Mouse (Mus musculus) forebrain, embryonic 10.5 days (tissue): ENCODE measurements around the gene Gli1. TPM values are rescaled to one million over a fixed set of nuclear protein-coding genes. Genes with fewer than 3 reads are reported as not detected.
A peak's percentile ranks its signal among the peaks of the same experiment; 100 is the strongest.

Experiments used
- DNase-seq: peaks from one replicate; pipeline ENCODE4 v3.0.0-alpha.2; 2017; ENCODE audit warnings: low spot score; ENCODE audit errors: extremely low spot score
- H3K27ac ChIP-seq: fragments of 300-500 bp; sonication (generic); 2 replicates; pipeline ENCODE4 v1.5.1; 2016; ENCODE audit warnings: mild to moderate bottlenecking
- H3K27me3 ChIP-seq: fragments of 300-500 bp; sonication (generic); 2 replicates; pipeline ENCODE4 v1.6.1; 2016; ENCODE audit warnings: mild to moderate bottlenecking; ENCODE audit not compliant: poor library complexity, severe bottlenecking
- H3K36me3 ChIP-seq: fragments of 300-500 bp; sonication (generic); replicated peaks from 2 replicates; pipeline ENCODE4 v1.6.1; 2016; ENCODE audit warnings: mild to moderate bottlenecking, moderate library complexity
- H3K4me1 ChIP-seq: fragments of 300-500 bp; sonication (generic); 2 replicates; pipeline ENCODE4 v1.6.1; 2016
- H3K4me3 ChIP-seq: fragments of 300-500 bp; sonication (generic); 2 replicates; pipeline ENCODE4 v1.5.1; 2016; ENCODE audit warnings: mild to moderate bottlenecking, moderate library complexity
- H3K9me3 ChIP-seq: fragments of 300-500 bp; sonication (generic); 2 replicates; pipeline ENCODE4 v1.6.1; 2016; ENCODE audit warnings: mild to moderate bottlenecking, moderate library complexity
- WGBS: fragments of 180-500 bp; shearing (Covaris S2); methylation state at CpG from one replicate; pipeline ENCODE4 v1.1.7; 2016; 5-methylcytosine and 5-hydroxymethylcytosine counted together
- polyA plus RNA-seq: library from polyadenylated mRNA; unstranded; fragments of >200 nt; fragmentation: Nextera tagmentation; extraction: Ambion mirVana; gene quantifications from 2 replicates; pipeline ENCODE4 v1.2.1, GENCODE M21; 2016

The Gli1 gene
- polyA plus RNA-seq, 1 experiment from 2014 or later: 7.0 TPM

DNA sequence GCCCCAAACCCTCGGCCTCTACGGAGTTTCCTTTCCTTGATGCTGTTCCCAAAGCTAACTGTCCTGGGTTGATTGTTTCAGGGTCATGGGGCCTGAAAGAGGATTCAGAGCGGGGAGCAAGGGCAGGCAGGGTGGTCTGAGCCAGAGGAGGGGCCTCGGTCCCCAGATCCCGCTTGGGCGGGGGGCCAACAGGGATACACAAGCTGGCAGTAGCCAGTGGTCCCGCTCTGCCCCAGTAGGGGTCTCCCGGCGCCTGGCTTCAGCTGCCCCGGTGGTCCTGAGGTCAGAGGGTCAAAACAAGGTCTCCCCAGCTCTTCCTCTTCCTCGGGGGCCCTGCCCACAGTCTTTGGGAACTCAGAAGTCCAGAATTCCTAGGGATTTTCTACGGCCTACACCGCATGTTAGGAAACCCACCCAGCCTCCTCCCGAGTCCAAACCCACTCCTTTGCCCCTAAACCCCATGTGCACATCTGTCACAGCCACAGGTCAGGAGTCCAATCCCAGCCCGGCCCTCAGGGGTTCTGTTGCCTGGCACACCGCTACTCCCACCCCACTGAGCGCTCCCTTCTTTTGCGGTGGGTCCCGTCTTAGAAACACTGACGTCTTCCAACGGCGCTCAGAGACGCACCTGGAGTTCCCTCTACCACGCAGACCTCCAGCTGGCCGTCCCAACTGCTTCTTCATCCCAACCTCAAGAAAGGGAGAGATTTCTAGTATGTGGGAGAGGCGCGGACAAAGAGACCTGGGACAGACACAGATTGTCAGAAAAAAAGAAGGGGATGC is 1.0 kb downstream of the Gli1 start:
- DNase-seq: peak; percentile 78
- Histone ChIP-seq H3K27me3 (peaks cover 57% of the 10 kb centered on the region), H3K4me3 (peak overlapping the region; percentile 58), H3K9me3 (no peaks in the 10 kb centered on the region), H3K4me1 (peaks cover 42% of the 10 kb centered on the region), H3K36me3 (peaks cover 23% of the 10 kb centered on the region), H3K27ac (peak overlapping the region; percentile 91)
- WGBS: under 1% methylated on average over 27 of the region's 27 CpGs

DNA sequence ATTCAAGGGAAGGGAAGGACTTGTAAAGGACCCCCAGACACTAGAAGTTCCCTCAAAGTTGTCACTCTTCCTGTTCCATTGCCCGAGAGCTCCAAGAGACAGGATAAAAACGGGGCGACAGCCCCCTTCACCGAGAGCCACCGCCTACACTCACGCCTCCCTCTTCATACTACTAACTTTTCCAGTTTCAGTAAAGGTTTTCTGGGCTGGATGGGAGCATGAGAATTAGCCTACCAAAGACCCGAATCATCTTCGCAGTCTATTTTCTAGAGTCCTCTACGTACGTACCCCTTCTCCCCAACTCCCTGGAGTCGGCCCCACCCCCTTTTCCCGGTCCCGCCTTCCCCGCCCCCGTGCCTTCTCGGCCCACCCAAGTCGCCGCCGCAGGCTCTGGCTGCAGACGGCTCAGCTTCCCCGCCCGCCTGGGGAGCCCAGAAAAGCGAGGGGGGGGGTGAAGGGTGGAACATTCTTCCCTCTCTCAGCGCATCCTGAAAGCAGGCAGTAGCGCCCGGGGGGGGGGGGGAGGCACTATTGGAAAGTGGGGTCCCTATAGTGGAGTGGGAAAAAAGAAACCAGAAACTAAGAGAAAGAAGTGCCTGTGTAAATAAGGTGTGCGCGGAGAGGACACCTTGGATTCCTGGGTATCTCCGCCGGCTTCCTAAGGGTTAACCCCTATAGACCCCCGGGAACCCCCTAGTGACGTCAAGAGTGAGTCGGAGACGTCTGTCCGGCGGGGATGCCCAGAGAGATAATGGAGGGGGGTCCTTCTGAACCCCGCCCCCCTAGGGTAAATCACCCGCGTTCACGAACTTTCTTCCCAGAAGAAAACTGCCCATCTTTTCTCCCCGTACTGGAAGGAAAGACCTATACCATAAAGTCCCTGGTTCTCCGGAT is 1.8 kb downstream of the Gli1 start:
- Histone ChIP-seq H3K27me3 (peaks cover 57% of the 10 kb centered on the region), H3K27ac (peak overlapping the region; percentile 91), H3K4me3 (peak overlapping the region; percentile 58), H3K4me1 (peaks cover 42% of the 10 kb centered on the region), H3K36me3 (peaks cover 27% of the 10 kb centered on the region), H3K9me3 (no peaks in the 10 kb centered on the region)
- peak; percentile 81 for DNase-seq
- WGBS: under 1% methylated on average over 41 of the region's 42 CpGs

DNA sequence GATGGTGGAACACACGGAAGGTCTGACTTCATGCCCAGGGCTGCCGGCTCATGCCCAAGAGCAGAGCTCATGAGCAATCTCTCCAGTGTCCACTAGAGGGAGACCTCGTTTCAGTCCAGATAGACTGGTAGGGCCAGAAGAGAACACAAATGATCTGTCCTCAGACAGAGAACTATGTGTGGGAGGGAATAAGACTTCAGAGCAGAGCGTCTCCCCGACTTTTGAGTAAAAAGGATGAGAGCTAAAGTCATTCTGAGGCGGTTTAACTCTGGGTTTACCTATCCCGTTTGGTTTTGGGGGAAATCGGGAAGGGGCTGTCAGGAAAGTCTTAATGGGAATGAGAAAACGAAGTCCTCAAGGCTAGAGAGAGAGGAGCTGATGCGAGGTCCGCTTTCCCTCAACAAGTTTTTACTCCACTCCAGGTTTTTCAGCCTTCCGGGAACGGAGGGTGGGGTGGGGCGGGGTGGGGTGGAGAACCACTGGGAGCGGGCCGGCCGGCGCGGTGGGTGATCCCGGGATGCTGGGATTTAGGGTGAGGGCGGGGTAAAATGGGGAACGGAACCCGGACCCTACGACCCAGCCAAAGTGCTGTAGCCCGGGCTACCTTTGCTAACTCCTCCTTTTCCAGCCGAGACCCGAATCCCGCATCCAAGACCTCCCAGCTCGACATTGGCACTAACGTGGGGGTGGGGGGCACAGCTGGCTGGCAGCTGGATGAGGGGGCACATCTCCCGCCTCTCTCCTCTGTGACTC is 2.7 kb downstream of the Gli1 start:
- Histone ChIP-seq H3K27ac (peak overlapping the region; percentile 91), H3K4me3 (peak overlapping the region; percentile 58), H3K27me3 (peaks cover 57% of the 10 kb centered on the region), H3K4me1 (peaks cover 42% of the 10 kb centered on the region), H3K36me3 (peaks cover 34% of the 10 kb centered on the region), H3K9me3 (no peaks in the 10 kb centered on the region)
- peak; percentile 88 for DNase-seq
- 1% methylated on average over 31 of the region's 31 CpGs for WGBS

DNA sequence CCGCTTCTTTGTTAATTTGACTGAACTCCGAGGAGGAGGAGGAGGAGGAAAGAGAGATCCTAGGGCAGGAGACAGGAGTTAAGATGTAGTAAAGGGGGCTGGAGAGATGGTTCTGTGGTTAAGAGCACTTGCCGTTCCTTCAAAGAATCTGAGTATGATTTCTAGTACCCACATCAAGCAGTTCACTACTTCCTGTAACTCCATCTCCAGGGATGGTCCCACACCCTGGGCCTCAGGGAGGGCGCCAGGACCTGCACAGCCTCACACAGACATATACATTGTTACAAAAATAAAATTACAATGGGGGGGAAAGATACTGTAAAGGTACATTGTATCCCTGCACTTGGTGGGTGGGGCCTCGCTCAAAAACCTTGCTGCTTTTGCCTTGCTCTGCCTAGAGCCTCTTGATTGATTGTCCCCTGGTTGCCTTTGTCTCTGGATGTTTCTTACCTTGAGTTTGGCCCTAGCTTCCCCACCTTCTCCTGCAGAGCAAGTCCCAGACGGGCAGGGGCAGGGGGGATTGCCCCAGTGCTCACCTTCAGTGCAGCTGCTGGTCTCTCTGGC is 4.2 kb downstream of the Gli1 start:
- 82% methylated on average over 6 of the region's 6 CpGs for WGBS
- no peak for DNase-seq

DNA sequence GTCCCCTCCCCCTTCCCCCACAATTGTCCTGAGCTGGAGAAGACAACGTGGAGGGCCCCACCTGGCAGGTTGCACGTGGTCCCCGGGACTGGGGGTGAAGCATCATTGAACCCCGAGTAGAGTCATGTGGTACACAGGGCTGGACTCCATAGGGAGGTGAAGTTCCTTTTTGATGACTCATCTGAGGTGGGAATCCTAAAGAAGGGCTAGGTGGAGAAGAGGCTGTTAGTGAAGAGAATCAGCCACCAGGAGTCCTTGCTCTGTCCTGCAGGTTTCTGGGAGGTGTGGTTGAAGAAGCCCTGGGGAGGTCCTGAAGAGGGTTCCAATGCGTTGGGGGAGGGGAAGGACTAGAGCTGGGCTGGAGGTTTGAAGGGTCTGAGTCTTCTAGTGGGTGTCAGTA is 4.8 kb downstream of the Gli1 start:
- peaks cover 58% of the 10 kb centered on the region for H3K27me3 ChIP-seq
- peaks cover 41% of the 10 kb centered on the region for H3K4me1 ChIP-seq
- H3K27ac ChIP-seq: no peak overlapping the region
- 76% methylated on average over 5 of the region's 5 CpGs for WGBS
- H3K4me3 ChIP-seq: no peak overlapping the region
- DNase-seq: no peak
- H3K9me3 ChIP-seq: no peaks in the 10 kb centered on the region
- peaks cover 55% of the 10 kb centered on the region for H3K36me3 ChIP-seq

More for the DNA sequence above, 4.2 kb downstream of the Gli1 start:
- Histone ChIP-seq H3K36me3 (peaks cover 48% of the 10 kb centered on the region), H3K4me1 (peaks cover 42% of the 10 kb centered on the region), H3K27me3 (peaks cover 58% of the 10 kb centered on the region), H3K4me3 (no peak overlapping the region), H3K27ac (no peak overlapping the region), H3K9me3 (no peaks in the 10 kb centered on the region)

DNA sequence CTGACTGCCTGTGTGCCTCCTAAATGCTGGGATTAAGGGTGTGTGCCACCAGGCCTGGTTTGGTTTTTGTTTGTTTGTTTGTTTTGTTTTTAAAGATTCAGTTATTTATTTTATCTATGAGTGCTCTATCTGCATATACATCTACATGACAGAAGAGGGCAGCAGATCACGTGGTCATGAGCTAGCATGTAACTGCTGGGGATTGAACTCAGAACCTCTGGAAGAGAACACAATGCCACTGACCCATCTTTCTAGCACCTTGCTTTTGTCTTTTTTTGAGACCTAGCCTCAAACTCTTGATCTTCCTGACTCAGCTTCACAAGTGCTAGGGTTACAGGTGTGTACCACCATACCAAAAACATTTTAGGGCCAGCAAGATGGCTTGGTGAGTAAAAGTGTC is 6.5 kb downstream of the Gli1 start:
- peaks cover 58% of the 10 kb centered on the region for H3K27me3 ChIP-seq
- no peak overlapping the region for H3K27ac ChIP-seq
- H3K36me3 ChIP-seq: peaks cover 71% of the 10 kb centered on the region
- no peaks in the 10 kb centered on the region for H3K9me3 ChIP-seq
- no peak overlapping the region for H3K4me3 ChIP-seq
- DNase-seq: no peak
- WGBS: 72% methylated on average over 1 of the region's 1 CpGs
- peaks cover 24% of the 10 kb centered on the region for H3K4me1 ChIP-seq

DNA sequence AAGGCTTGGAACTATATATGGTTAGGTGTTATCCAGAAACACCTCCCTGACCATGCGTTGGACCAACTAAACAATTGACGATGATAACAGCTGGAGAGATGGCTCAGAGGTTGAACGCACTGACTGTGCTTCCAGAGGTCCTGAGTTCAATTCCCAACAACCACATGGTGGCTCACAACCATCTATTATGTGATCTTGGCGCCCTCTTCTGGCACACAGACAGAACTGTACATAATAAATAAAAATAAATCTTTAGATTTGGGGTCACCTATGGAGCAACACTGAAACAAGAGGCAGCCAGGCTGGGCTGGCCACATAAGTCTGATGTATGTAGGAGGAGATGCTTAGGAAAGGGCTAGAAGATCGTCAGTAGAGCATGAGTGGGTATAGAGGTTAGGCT is 8.6 kb downstream of the Gli1 start:
- Histone ChIP-seq H3K4me3 (no peak overlapping the region), H3K9me3 (no peaks in the 10 kb centered on the region), H3K36me3 (peaks cover 76% of the 10 kb centered on the region), H3K27me3 (peaks cover 63% of the 10 kb centered on the region), H3K4me1 (peaks cover 6% of the 10 kb centered on the region), H3K27ac (no peak overlapping the region)
- DNase-seq: no peak
- 69% methylated on average over 5 of the region's 5 CpGs for WGBS

DNA sequence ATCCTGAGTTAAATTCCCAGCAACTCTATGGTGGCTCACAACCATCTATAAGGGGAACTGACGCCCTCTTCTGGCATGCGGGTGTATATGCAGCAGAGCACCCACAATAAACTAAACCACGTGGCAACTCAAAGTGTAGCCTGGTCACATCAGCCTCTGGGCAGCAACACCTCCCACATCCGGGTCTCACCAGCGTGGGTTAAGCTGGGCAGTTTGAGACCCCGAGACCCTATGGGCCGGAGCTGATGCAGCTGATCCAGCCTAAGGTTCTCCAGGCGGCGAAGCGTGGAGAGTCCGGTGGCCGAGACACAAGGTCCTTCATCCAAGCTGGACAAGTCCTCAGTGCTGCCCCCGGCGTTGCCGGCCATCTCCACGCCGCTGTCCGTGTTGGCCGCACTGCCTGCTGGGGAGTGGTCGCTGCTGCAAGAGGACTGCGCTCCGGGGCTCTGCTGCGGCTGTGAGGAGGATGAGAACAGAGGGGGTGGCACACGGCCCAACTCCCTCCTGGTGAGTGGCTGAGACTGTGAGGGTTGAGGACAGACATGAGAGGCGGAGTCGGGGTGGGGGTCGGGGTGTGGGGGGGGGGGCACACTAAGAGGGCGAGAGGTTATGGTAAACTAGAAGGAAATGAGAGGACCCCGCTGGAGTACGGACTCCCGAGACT is 9.4 kb downstream of the Gli1 start:
- Histone ChIP-seq H3K4me1 (peaks cover 6% of the 10 kb centered on the region), H3K27ac (peak overlapping the region; percentile 73), H3K36me3 (peaks cover 68% of the 10 kb centered on the region), H3K27me3 (peaks cover 63% of the 10 kb centered on the region), H3K4me3 (peak overlapping the region; percentile 49), H3K9me3 (0 out of 2 replicates have a peak, but pooled peaks cover 1% of the 10 kb centered on the region)
- peak; percentile 54 for DNase-seq
- WGBS: 24% methylated on average over 31 of the region's 31 CpGs

DNA sequence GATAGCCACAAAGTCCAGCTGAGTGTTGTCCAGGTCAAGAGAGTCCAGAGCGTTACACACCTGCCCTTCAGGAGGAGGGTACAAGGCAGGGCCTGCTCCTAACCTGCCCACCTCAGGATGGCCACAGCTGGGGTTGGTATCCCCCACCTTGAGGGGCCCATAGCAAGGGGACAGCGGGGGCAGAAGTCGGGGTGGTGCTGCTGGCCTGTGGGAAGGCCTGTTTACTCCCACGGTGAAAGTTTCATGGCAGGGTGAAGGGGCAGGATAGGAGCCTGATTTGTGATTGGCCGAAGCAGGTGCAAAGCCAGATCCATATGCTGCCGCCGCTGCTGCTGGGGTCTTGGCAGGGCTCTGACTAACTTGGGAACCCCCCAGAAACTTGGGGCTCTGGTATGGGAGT is 11.6 kb downstream of the Gli1 start:
- no peak overlapping the region for H3K27ac ChIP-seq
- H3K36me3 ChIP-seq: peaks cover 50% of the 10 kb centered on the region
- WGBS: 88% methylated on average over 7 of the region's 7 CpGs
- no peak overlapping the region for H3K4me3 ChIP-seq
- no peak for DNase-seq
- H3K27me3 ChIP-seq: peaks cover 75% of the 10 kb centered on the region
- 0 out of 2 replicates have a peak, but pooled peaks cover 5% of the 10 kb centered on the region for H3K9me3 ChIP-seq
- peaks cover 24% of the 10 kb centered on the region for H3K4me1 ChIP-seq

DNA sequence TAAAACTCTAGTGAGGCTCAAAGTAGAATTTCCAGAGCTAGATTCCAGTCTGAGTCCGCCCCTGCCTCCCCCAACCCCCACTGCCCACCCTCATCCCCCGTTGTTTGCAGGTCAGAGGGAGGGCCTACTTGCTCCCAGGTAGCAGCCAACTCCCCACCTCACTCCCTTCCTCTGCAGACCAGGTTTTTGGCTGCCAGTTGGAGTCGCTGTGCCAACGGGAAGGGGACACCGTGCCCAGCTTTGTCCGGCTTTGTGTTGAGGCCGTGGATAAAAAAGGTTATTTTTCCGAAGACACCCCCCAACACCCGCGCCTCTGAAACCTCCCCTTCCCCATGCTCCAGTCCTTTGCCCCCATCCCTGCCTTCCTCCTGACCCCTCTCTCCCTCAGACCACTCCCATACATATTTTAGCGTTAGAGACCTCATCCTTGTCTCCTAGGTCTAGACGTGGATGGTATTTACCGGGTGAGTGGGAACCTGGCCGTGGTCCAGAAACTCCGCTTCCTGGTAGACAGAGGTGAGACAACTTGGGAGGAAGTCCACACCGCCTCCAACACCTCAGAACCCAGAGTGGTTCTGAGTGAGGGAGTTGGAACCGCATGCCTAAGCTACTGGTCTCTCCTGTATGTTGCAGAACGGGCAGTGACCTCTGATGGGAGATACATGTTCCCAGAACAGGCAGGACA is 14.2 kb downstream of the Gli1 start:
- H3K27ac ChIP-seq: no peak overlapping the region
- WGBS: 52% methylated on average over 18 of the region's 18 CpGs
- H3K4me3 ChIP-seq: no peak overlapping the region
- H3K27me3 ChIP-seq: peaks cover 100% of the 10 kb centered on the region
- peaks cover 23% of the 10 kb centered on the region for H3K4me1 ChIP-seq
- peaks cover 29% of the 10 kb centered on the region for H3K36me3 ChIP-seq
- DNase-seq: no peak
- 0 out of 2 replicates have a peak, but pooled peaks cover 5% of the 10 kb centered on the region for H3K9me3 ChIP-seq

DNA sequence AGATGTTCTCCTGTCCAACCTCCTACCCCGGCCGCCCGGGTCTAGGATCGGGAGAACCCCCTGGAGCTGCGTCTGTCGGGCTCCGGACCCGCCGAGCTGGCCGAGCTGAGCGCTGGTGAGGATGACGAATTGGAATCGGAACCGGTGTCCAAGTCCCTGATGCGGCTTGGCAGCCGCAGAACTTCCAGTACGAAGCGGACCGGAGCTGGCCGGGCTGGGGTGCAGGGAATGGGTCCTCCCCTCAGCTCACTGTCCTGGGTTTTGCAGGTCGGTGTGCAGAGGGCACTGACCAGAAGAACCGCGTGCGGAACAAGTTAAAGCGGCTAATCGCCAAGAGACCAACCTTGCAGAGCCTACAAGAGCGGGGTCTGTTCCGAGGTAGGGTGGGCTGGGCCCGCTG is 14.9 kb downstream of the Gli1 start:
- H3K27ac ChIP-seq: peak overlapping the region; percentile 67; the same call in 1 of the 2 replicates
- 5% methylated on average over 29 of the region's 29 CpGs for WGBS
- peak overlapping the region; percentile 52 for H3K4me3 ChIP-seq
- H3K9me3 ChIP-seq: 0 out of 2 replicates have a peak, but pooled peaks cover 5% of the 10 kb centered on the region
- peaks cover 18% of the 10 kb centered on the region for H3K4me1 ChIP-seq
- peaks cover 21% of the 10 kb centered on the region for H3K36me3 ChIP-seq
- DNase-seq: peak; percentile 41
- H3K27me3 ChIP-seq: peaks cover 100% of the 10 kb centered on the region
